Mouse (Mus musculus) kidney, adult 2 months (tissue): ENCODE results near the gene Nkain4. TPM values are rescaled to one million over a fixed set of nuclear protein-coding genes. Genes with fewer than 3 reads are reported as not detected.

Experiments
- DNase-seq: peaks from one replicate; pipeline ENCODE4 v3.0.0; 2021
- H3K27ac ChIP-seq: fragments of 200-500 bp; 2 replicates; pipeline ENCODE4 v1.5.1; 2012; ENCODE audit warnings: low read depth, low read length, control low read depth, inconsistent platforms; ENCODE audit not compliant: insufficient read depth
- H3K27me3 ChIP-seq: fragments of 200-500 bp; replicated peaks from 2 replicates; pipeline ENCODE4 v1.6.1; 2012; ENCODE audit warnings: mild to moderate bottlenecking, moderate library complexity, low read length, inconsistent platforms; ENCODE audit not compliant: control insufficient read depth, insufficient read depth
- H3K36me3 ChIP-seq: fragments of 200-500 bp; 2 replicates; pipeline ENCODE4 v1.6.1; 2012; ENCODE audit warnings: mild to moderate bottlenecking, moderate library complexity, low read length, inconsistent platforms; ENCODE audit not compliant: control insufficient read depth, insufficient read depth
- H3K4me1 ChIP-seq: fragments of 200-500 bp; 2 replicates; pipeline ENCODE4 v1.6.1; 2011; ENCODE audit warnings: low read length; ENCODE audit not compliant: control insufficient read depth, insufficient read depth
- H3K4me3 ChIP-seq: fragments of 200-500 bp; 2 replicates; pipeline ENCODE4 v1.5.1; 2011; ENCODE audit warnings: mild to moderate bottlenecking, low read depth, low read length, control low read depth; ENCODE audit not compliant: insufficient read depth
- CTCF ChIP-seq: fragments of 200-500 bp; conservative IDR thresholded peaks from 2 replicates; pipeline ENCODE4 v1.5.1; 2011; ENCODE audit warnings: low read depth, mild to moderate bottlenecking, control low read depth, low read length, moderate library complexity, mixed read lengths; ENCODE audit not compliant: insufficient read depth, insufficient read length
- POLR2A ChIP-seq: fragments of 200-500 bp; IDR thresholded peaks from one replicate; pipeline ENCODE4 v1.6.1; 2011; ENCODE audit warnings: low read depth, low read length, control low read depth
- WGBS: fragments of 180-500 bp; shearing (Covaris S2); methylation state at CpG from one replicate; pipeline ENCODE4 v1.1.7; 2018; 5-methylcytosine and 5-hydroxymethylcytosine counted together
- polyA plus RNA-seq: library from polyadenylated mRNA; depleted of rRNA; stranded (reverse); fragments of >200 nt; gene quantifications from 2 replicates; pipeline ENCODE4 v1.2.3, GENCODE M21; 2012; rRNA removed

Nkain4 gene
- polyA plus RNA-seq, 1 experiment, result 2.0 TPM

- Histone ChIP-seq H3K4me3 (no peak overlapping the region), H3K27ac (no peak overlapping the region), H3K27me3 (no peaks in the 10 kb centered on the region), H3K36me3 (no peaks in the 10 kb centered on the region), H3K4me1 (no peaks in the 10 kb centered on the region)
- no peak for TF ChIP-seq POLR2A
- no peak for TF ChIP-seq CTCF
- whole genome bisulfite sequencing, result 60% methylated on average over 5 of the region's 5 CpGs
- no peak for DNase-seq
These were observed 69.2 kb downstream of the Nkain4 start for GRCm38 (mm10) chr2:180885270-180885669.

Other genes starting within 250 kb of the Nkain4 start
- 13.2 and 13.4 TPM in 2 replicates for gene Dido1, start 244.7 kb downstream of the Nkain4 start, polyA plus RNA-seq
- gene Gid8, start 244.6 kb downstream of the Nkain4 start, polyA plus RNA-seq, result 33.3 and 35.4 TPM in 2 replicates
- gene Slc17a9, start 229.4 kb downstream of the Nkain4 start, polyA plus RNA-seq, result 1.9 and 3.0 TPM in 2 replicates
- gene Bhlhe23, start 177.8 kb downstream of the Nkain4 start, polyA plus RNA-seq, result not detected in 2 replicates
- 33.9 and 34.8 TPM in 2 replicates for gene Ythdf1, start 33.8 kb downstream of the Nkain4 start, polyA plus RNA-seq
- gene Birc7, start 25.7 kb downstream of the Nkain4 start, polyA plus RNA-seq, result not detected in 2 replicates
- 35.6 and 38.9 TPM in 2 replicates for gene Arfgap1, start 12.5 kb upstream of the Nkain4 start, polyA plus RNA-seq
- 1.2 and 1.3 TPM in 2 replicates for gene Col20a1, start 31.8 kb upstream of the Nkain4 start, polyA plus RNA-seq
- 37.8 and 42.6 TPM in 2 replicates for gene Chrna4, start 88.8 kb upstream of the Nkain4 start, polyA plus RNA-seq
- gene Kcnq2, start 180.6 kb upstream of the Nkain4 start, polyA plus RNA-seq, result 0.05 and 0.31 TPM in 2 replicates
- 0.92 and 18.7 TPM in 2 replicates for gene Eef1a2, start 202.3 kb upstream of the Nkain4 start, polyA plus RNA-seq
- 162 and 168 TPM in 2 replicates for gene Ppdpf, start 232.5 kb upstream of the Nkain4 start, polyA plus RNA-seq
- 0.12 and 0.16 TPM in 2 replicates for gene Ptk6, start 248.1 kb upstream of the Nkain4 start, polyA plus RNA-seq